Mouse (Mus musculus) spleen, postnatal 0 days (tissue): Measurements from ENCODE around the gene Nudt13. TPM values are rescaled to one million over a fixed set of nuclear protein-coding genes. Genes with fewer than 3 reads are reported as not detected.

Source experiments
- polyA plus RNA-seq: library from polyadenylated mRNA; unstranded; fragments of >200 nt; fragmentation: Nextera tagmentation; extraction: Ambion mirVana; gene quantifications from 2 replicates; pipeline ENCODE4 v1.2.1, GENCODE M21; 2015

Gene Nudt13
- 8.7 and 11.3 TPM in 2 replicates for polyA plus RNA-seq

GRCm38 (mm10) chr14:20294117-20294892 is at the start of gene Nudt13:
TSS of gene Nudt13 (plus strand) at chr14:20294697.

GRCm38 (mm10) chr14:20269082-20269809 is 25.3 kb upstream of the Nudt13 start, which contains the start of gene Kcnk16:
TSS of gene Kcnk16 (minus strand) at chr14:20269199.

GRCm38 (mm10) chr14:20347991-20348541 is 53.6 kb downstream of the Nudt13 start, which contains the start of the genes Ecd and Fam149b:
TSS of gene Ecd (minus strand) at chr14:20348121.
TSS of gene Fam149b (plus strand) at chr14:20348162.

Other genes with a start within 250 kb of the Nudt13 start
- gene Saysd1, start 156.2 kb upstream of the Nudt13 start, polyA plus RNA-seq, result 5.8 and 7.1 TPM in 2 replicates
- 3.0 and 3.6 TPM in 2 replicates for gene Kcnk5, start 112.9 kb upstream of the Nudt13 start, polyA plus RNA-seq
- gene Kcnk16, start 25.5 kb upstream of the Nudt13 start, polyA plus RNA-seq, result 0.12 TPM in 1 of 2 replicates, not detected in the other
- 25.6 and 26.5 TPM in 2 replicates for gene Ecd, start 53.4 kb downstream of the Nudt13 start, polyA plus RNA-seq
- 8.2 and 11.8 TPM in 2 replicates for gene Fam149b, start 53.5 kb downstream of the Nudt13 start, polyA plus RNA-seq
- gene Dnajc9, start 94.2 kb downstream of the Nudt13 start, polyA plus RNA-seq, result 138 and 156 TPM in 2 replicates
- 57.2 and 64.5 TPM in 2 replicates for gene Mrps16, start 98.9 kb downstream of the Nudt13 start, polyA plus RNA-seq
- gene Cfap70, start 157.5 kb downstream of the Nudt13 start, polyA plus RNA-seq, result 0.24 and 0.53 TPM in 2 replicates
- gene Anxa7, start 185.4 kb downstream of the Nudt13 start, polyA plus RNA-seq, result 38.2 and 41.6 TPM in 2 replicates
- gene Mss51, start 202.2 kb downstream of the Nudt13 start, polyA plus RNA-seq, result 1.4 and 1.5 TPM in 2 replicates